Mouse (Mus musculus): ENCODE measurements around the gene Fbxl16. TPM values are rescaled to one million over a fixed set of nuclear protein-coding genes. Genes with fewer than 3 reads are reported as not detected.

Fbxl16 gene
- polyA plus RNA-seq, 1 experiment from 2014 or later = 13.2 TPM

DNA sequence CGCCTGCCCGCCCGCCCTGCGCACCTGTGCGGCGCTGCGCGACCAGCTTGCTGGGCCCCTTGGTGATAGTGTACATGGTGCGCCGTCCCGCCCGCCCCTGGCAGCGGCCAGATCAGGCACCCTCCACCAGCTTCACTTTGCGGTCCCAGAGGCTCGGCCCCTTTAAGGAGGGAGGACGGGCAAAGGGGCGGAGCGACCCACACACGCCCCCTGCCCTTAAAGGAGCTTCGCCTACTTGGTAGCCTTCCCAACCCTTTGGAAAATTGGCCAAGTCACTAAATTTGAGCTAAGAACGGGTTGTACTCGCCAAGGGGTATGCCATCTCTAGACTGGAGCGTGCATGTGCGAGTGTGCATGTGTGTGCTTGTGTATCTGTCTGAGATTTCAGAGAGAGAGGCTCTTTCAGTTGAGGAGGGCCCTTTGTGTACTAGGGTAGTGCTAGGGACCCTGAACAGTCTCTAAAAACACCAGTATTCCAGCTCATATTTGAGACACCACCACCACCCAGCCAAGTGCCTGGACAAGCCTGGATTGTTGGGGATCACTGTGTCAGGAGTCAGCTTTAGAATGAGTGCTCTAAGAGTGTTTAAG is 59.8 kb downstream of the Fbxl16 start, which contains the start of gene Mcrip2:
TSS of gene Mcrip2 (minus strand) at position 164 of the 591 bp plus-strand sequence.
- DNase-seq (ENCODE audit: low spot score) = peak; percentile 84
- 0% methylated on average over 24 of the region's 24 CpGs for WGBS
- peak; percentile 84; the same call in 1 of the 2 replicates for ATAC-seq (ENCODE audit: insufficient read depth, low FRiP score, low TSS enrichment)

DNA sequence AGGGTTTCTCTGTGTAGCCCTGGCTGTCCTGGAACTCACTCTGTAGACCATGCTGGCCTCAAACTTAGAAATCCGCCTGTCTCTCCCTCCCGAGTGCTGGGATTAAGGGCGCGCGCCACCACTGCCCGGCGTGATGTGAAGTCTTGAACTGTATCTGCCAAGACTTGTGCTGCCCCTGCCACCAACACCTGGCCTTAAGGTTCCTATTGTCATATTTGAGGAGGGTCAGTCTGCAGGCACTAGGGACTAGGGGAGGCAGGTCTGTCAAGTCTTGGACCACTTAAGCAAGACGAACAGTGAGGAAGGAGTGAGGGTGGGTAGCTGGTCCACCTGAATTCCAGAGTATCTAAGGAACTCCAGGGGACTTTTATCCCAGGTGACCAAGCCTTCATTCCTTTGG is 60.6 kb downstream of the Fbxl16 start:
- no peak for ATAC-seq (ENCODE audit: insufficient read depth, low FRiP score, low TSS enrichment)
- 92% methylated on average over 8 of the region's 8 CpGs for WGBS
- no peak for DNase-seq (ENCODE audit: low spot score)

More for the DNA sequence above, 59.8 kb downstream of the Fbxl16 start, which contains the start of gene Mcrip2:
- Histone ChIP-seq H3K4me2 (ENCODE audit: low read depth) (peak within 1 kb of the TSS; percentile 96), H3K4me1 (ENCODE audit: control insufficient read depth, insufficient read depth, low read length) (peaks cover 9% of the 10 kb centered on the region), H3K9me3 (ENCODE audit: control insufficient read depth, low read length) (no peaks in the 10 kb centered on the region), H3K36me3 (ENCODE audit: control insufficient read depth, insufficient read depth, low read length) (no peaks in the 10 kb centered on the region), H3K27me3 (ENCODE audit: control insufficient read depth, insufficient read depth, low read length) (no peaks in the 10 kb centered on the region), H3K27ac (ENCODE audit: low read depth, low read length) (0 out of 2 replicates have a peak within 1 kb of the TSS, but pooled peaks have one; percentile 27), H3K9ac (ENCODE audit: low read length) (peak within 1 kb of the TSS; percentile 66), H3K4me3 (ENCODE audit: low read depth, low read length) (peak within 1 kb of the TSS; percentile 85)

DNA sequence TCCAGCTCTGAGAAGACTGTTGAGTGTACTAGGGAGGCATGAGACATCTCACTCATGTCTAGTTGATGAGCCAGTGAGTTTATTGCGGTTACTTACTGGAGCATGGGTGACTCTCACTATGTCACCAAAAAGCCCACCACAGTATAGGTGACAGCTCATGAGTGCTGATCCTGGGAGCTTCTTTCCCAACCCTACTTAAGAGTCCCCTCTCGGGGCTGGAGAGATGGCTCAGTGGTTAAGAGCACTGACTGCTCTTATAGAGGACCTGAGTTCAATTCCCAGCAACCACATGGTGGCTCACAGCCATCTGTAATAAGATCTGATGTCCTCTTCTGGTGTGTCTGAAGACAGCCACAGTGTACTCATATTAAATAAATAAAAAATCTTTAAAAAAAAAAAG is 61.1 kb downstream of the Fbxl16 start:
- no peak overlapping the region for H3K9ac ChIP-seq (ENCODE audit: low read length)
- H3K27me3 ChIP-seq (ENCODE audit: control insufficient read depth, insufficient read depth, low read length) = no peaks in the 10 kb centered on the region
- 83% methylated on average over 2 of the region's 2 CpGs for WGBS
- no peak overlapping the region for H3K4me2 ChIP-seq (ENCODE audit: low read depth)
- H3K4me1 ChIP-seq (ENCODE audit: control insufficient read depth, insufficient read depth, low read length) = peaks cover 13% of the 10 kb centered on the region
- DNase-seq (ENCODE audit: low spot score) (no peak), ATAC-seq (ENCODE audit: insufficient read depth, low FRiP score, low TSS enrichment) (no peak)
- H3K27ac ChIP-seq (ENCODE audit: low read depth, low read length) = no peak overlapping the region
- no peaks in the 10 kb centered on the region for H3K9me3 ChIP-seq (ENCODE audit: control insufficient read depth, low read length)
- H3K4me3 ChIP-seq (ENCODE audit: low read depth, low read length) = no peak overlapping the region
- no peaks in the 10 kb centered on the region for H3K36me3 ChIP-seq (ENCODE audit: control insufficient read depth, insufficient read depth, low read length)

More for the DNA sequence above, 60.6 kb downstream of the Fbxl16 start:
- Histone ChIP-seq H3K27ac (ENCODE audit: low read depth, low read length) (no peak overlapping the region), H3K4me2 (ENCODE audit: low read depth) (no peak overlapping the region), H3K9me3 (ENCODE audit: control insufficient read depth, low read length) (no peaks in the 10 kb centered on the region), H3K9ac (ENCODE audit: low read length) (no peak overlapping the region), H3K4me3 (ENCODE audit: low read depth, low read length) (no peak overlapping the region), H3K27me3 (ENCODE audit: control insufficient read depth, insufficient read depth, low read length) (no peaks in the 10 kb centered on the region), H3K36me3 (ENCODE audit: control insufficient read depth, insufficient read depth, low read length) (no peaks in the 10 kb centered on the region), H3K4me1 (ENCODE audit: control insufficient read depth, insufficient read depth, low read length) (peaks cover 13% of the 10 kb centered on the region)

Small RNA genes within 50 kb of the gene (microRNA-seq; reads per million reads assigned to microRNA genes)
- not detected for gene Mir3082
- not detected for gene Mir6966

Other genes starting within 250 kb of the Fbxl16 start
- gene Sox8, start 238.4 kb upstream of the Fbxl16 start, polyA plus RNA-seq (2014; fragmentation: Nextera tagmentation; extraction: Ambion mirVana) = 6.5 and 9.1 TPM in 2 replicates
- 23.6 and 23.9 TPM in 2 replicates for gene Lmf1, start 230.0 kb upstream of the Fbxl16 start, polyA plus RNA-seq (2014; fragmentation: Nextera tagmentation; extraction: Ambion mirVana)
- 2.8 and 3.3 TPM in 2 replicates for gene Gng13, start 91.9 kb upstream of the Fbxl16 start, polyA plus RNA-seq (2014; fragmentation: Nextera tagmentation; extraction: Ambion mirVana)
- 20.3 and 22.5 TPM in 2 replicates for gene Chtf18, start 81.7 kb upstream of the Fbxl16 start, polyA plus RNA-seq (2014; fragmentation: Nextera tagmentation; extraction: Ambion mirVana)
- 21.5 and 22.9 TPM in 2 replicates for gene Rpusd1, start 81.4 kb upstream of the Fbxl16 start, polyA plus RNA-seq (2014; fragmentation: Nextera tagmentation; extraction: Ambion mirVana)
- gene Mslnl, start 73.0 kb upstream of the Fbxl16 start, polyA plus RNA-seq (2014; fragmentation: Nextera tagmentation; extraction: Ambion mirVana) = 0.13 TPM in 1 of 2 replicates, not detected in the other
- gene Msln, start 54.7 kb upstream of the Fbxl16 start, polyA plus RNA-seq (2014; fragmentation: Nextera tagmentation; extraction: Ambion mirVana) = 0.42 TPM in 1 of 2 replicates, not detected in the other
- gene Narfl, start 35.3 kb upstream of the Fbxl16 start, polyA plus RNA-seq (2014; fragmentation: Nextera tagmentation; extraction: Ambion mirVana) = 22.9 and 27.8 TPM in 2 replicates
- 74.6 and 77.3 TPM in 2 replicates for gene Haghl, start 23.4 kb upstream of the Fbxl16 start, polyA plus RNA-seq (2014; fragmentation: Nextera tagmentation; extraction: Ambion mirVana)
- 0.15 and 0.34 TPM in 2 replicates for gene Ccdc78, start 22.5 kb upstream of the Fbxl16 start, polyA plus RNA-seq (2014; fragmentation: Nextera tagmentation; extraction: Ambion mirVana)
- 65.7 and 66.6 TPM in 2 replicates for gene Fam173a, start 16.2 kb upstream of the Fbxl16 start, polyA plus RNA-seq (2014; fragmentation: Nextera tagmentation; extraction: Ambion mirVana)
- 0.78 TPM in 1 of 2 replicates, not detected in the other for gene AC134908.4, start 13.4 kb upstream of the Fbxl16 start, polyA plus RNA-seq (2014; fragmentation: Nextera tagmentation; extraction: Ambion mirVana)
- 29.4 and 38.8 TPM in 2 replicates for gene Metrn, start 11.9 kb upstream of the Fbxl16 start, polyA plus RNA-seq (2014; fragmentation: Nextera tagmentation; extraction: Ambion mirVana)
- 29.2 and 31.8 TPM in 2 replicates for gene Wdr24, start 14.5 kb downstream of the Fbxl16 start, polyA plus RNA-seq (2014; fragmentation: Nextera tagmentation; extraction: Ambion mirVana)
- gene Jmjd8, start 19.8 kb downstream of the Fbxl16 start, polyA plus RNA-seq (2014; fragmentation: Nextera tagmentation; extraction: Ambion mirVana) = 52.1 and 55.6 TPM in 2 replicates
- gene Stub1, start 24.3 kb downstream of the Fbxl16 start, polyA plus RNA-seq (2014; fragmentation: Nextera tagmentation; extraction: Ambion mirVana) = 327 and 334 TPM in 2 replicates
- gene Rhbdl1, start 28.2 kb downstream of the Fbxl16 start, polyA plus RNA-seq (2014; fragmentation: Nextera tagmentation; extraction: Ambion mirVana) = 4.3 and 4.4 TPM in 2 replicates
- 1.2 and 2.9 TPM in 2 replicates for gene Gm20683, start 32.7 kb downstream of the Fbxl16 start, polyA plus RNA-seq (2014; fragmentation: Nextera tagmentation; extraction: Ambion mirVana)
- gene Rhot2, start 35.8 kb downstream of the Fbxl16 start, polyA plus RNA-seq (2014; fragmentation: Nextera tagmentation; extraction: Ambion mirVana) = 8.6 and 10.5 TPM in 2 replicates
- gene Wdr90, start 52.4 kb downstream of the Fbxl16 start, polyA plus RNA-seq (2014; fragmentation: Nextera tagmentation; extraction: Ambion mirVana) = 17.8 and 20.3 TPM in 2 replicates
- gene Mcrip2, start 59.7 kb downstream of the Fbxl16 start, polyA plus RNA-seq (2014; fragmentation: Nextera tagmentation; extraction: Ambion mirVana) = 8.2 and 8.7 TPM in 2 replicates
- 57.8 and 58.8 TPM in 2 replicates for gene Mettl26, start 66.0 kb downstream of the Fbxl16 start, polyA plus RNA-seq (2014; fragmentation: Nextera tagmentation; extraction: Ambion mirVana)
- 1.2 and 1.7 TPM in 2 replicates for gene Wfikkn1, start 71.8 kb downstream of the Fbxl16 start, polyA plus RNA-seq (2014; fragmentation: Nextera tagmentation; extraction: Ambion mirVana)
- 23.6 and 25.9 TPM in 2 replicates for gene Rab40c, start 110.6 kb downstream of the Fbxl16 start, polyA plus RNA-seq (2014; fragmentation: Nextera tagmentation; extraction: Ambion mirVana)
- gene Pigq, start 135.9 kb downstream of the Fbxl16 start, polyA plus RNA-seq (2014; fragmentation: Nextera tagmentation; extraction: Ambion mirVana) = 51.6 and 60.9 TPM in 2 replicates
- 0.11 and 0.38 TPM in 2 replicates for gene Nhlrc4, start 135.9 kb downstream of the Fbxl16 start, polyA plus RNA-seq (2014; fragmentation: Nextera tagmentation; extraction: Ambion mirVana)
- gene A930017K11Rik, start 143.5 kb downstream of the Fbxl16 start, polyA plus RNA-seq (2014; fragmentation: Nextera tagmentation; extraction: Ambion mirVana) = not detected in 2 replicates
- gene Capn15, start 176.7 kb downstream of the Fbxl16 start, polyA plus RNA-seq (2014; fragmentation: Nextera tagmentation; extraction: Ambion mirVana) = 21.0 and 23.3 TPM in 2 replicates